Mouse (Mus musculus) liver, postnatal 0 days (tissue): ENCODE data around the gene Acad11.

Experiments used
- CTCF ChIP-seq: sonication (generic); IDR thresholded peaks from 2 replicates; pipeline ENCODE4 v1.5.1; 2016; ENCODE audit warnings: antibody characterized with exemption, low read depth
- EP300 ChIP-seq: IDR thresholded peaks from 2 replicates; pipeline ENCODE4 v1.6.1; 2016; ENCODE audit warnings: antibody characterized with exemption, low read depth, mild to moderate bottlenecking

DNA sequence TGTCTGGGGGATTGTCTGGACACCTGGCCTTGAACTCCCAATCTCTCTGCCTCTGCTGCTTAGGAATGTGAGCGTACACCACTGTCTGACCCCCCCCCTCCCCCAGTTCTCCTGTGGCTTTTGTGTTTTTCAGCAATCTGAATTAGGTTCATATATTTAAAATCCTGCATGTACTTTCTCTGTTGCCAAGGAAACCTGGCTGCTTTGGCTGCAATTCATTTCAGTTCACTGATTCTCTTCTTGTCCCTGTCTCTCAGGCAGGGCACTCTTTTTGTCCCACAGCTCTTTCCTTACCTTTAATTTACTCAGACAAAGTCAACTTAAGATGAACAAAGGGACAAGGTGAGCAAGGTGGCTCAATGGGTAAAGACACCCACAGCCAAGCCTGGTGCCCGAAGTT, 64.9 kb downstream of the Acad11 start:
- TF ChIP-seq CTCF (no peak), EP300 (no peak)
